Mouse (Mus musculus) heart, embryonic 12.5 days (tissue): ENCODE results near the gene Tsga10ip. TPM values are rescaled to one million over a fixed set of nuclear protein-coding genes. Genes with fewer than 3 reads are reported as not detected.
"Not testable (repeated sequence)": the region's sequence is repeated elsewhere in the genome, so short reads cannot be mapped to it uniquely, and the experiment has no call there.

ENCODE experiments used
- ATAC-seq: fragments of 200-750 bp; cut with Nextera tagmentation; 2 replicates; pipeline ENCODE4 v1.8.0; 2017; ENCODE audit warnings: moderate TSS enrichment, moderate library complexity; ENCODE audit not compliant: insufficient number of reproducible peaks, low FRiP score
- H3K27ac ChIP-seq: fragments of 300-500 bp; sonication (generic); 2 replicates; pipeline ENCODE4 v1.5.1; 2016; ENCODE audit warnings: mild to moderate bottlenecking, moderate library complexity; ENCODE audit not compliant: poor library complexity, severe bottlenecking
- H3K27me3 ChIP-seq: fragments of 300-500 bp; sonication (generic); replicated peaks from 2 replicates; pipeline ENCODE4 v1.6.1; 2016; ENCODE audit warnings: mild to moderate bottlenecking, moderate library complexity
- H3K36me3 ChIP-seq: fragments of 300-500 bp; sonication (generic); 2 replicates; pipeline ENCODE4 v1.6.1; 2016; ENCODE audit warnings: mild to moderate bottlenecking, moderate library complexity
- H3K4me1 ChIP-seq: fragments of 300-500 bp; sonication (generic); replicated peaks from 2 replicates; pipeline ENCODE4 v1.6.1; 2016; ENCODE audit warnings: mild to moderate bottlenecking
- H3K4me2 ChIP-seq: fragments of 300-500 bp; sonication (generic); 2 replicates; pipeline ENCODE4 v1.6.1; 2016; ENCODE audit warnings: mild to moderate bottlenecking, moderate library complexity
- H3K4me3 ChIP-seq: fragments of 300-500 bp; sonication (generic); 2 replicates; pipeline ENCODE4 v1.5.1; 2016; ENCODE audit warnings: mild to moderate bottlenecking
- H3K9ac ChIP-seq: fragments of 300-500 bp; sonication (generic); 2 replicates; pipeline ENCODE4 v1.6.1; 2016; ENCODE audit warnings: mild to moderate bottlenecking, moderate library complexity
- H3K9me3 ChIP-seq: fragments of 300-500 bp; sonication (generic); replicated peaks from 2 replicates; pipeline ENCODE4 v1.6.1; 2016; ENCODE audit warnings: mild to moderate bottlenecking, moderate library complexity
- WGBS: fragments of 180-500 bp; shearing (Covaris S2); methylation state at CpG from one replicate; pipeline ENCODE4 v1.1.7; 2016; 5-methylcytosine and 5-hydroxymethylcytosine counted together
- polyA plus RNA-seq: library from polyadenylated mRNA; unstranded; fragments of >200 nt; fragmentation: Nextera tagmentation; extraction: Ambion mirVana; gene quantifications from 2 replicates; pipeline ENCODE4 v1.2.1, GENCODE M21; 2016

The Tsga10ip gene
- polyA plus RNA-seq, 1 experiment from 2014 or later, result 1.7 TPM

DNA sequence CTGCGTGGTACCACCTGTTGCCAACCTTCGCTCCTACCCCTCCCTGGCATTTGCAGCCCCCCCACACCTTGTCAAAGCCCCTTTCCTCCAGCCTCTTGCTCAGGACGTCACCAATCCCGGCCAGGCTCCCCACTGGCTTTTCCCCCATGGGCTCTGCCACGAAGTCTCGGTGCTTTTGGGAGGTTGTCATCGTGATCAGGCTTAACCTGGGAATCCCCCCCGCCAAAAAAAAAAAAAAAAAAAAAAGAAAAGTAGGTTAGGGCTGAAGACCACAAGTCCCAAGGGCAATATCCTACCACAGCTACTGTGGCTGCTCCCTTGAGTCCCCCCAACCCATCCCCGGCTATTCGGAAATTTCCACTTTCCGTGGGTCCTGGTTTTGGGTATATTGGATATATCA lies 36.6 kb downstream of the Tsga10ip start:
- Histone ChIP-seq H3K27ac (peak overlapping the region; percentile 98), H3K36me3 (peaks cover 49% of the 10 kb centered on the region), H3K9me3 (no peaks in the 10 kb centered on the region), H3K4me3 (peak overlapping the region; percentile 99), H3K4me2 (peak overlapping the region; percentile 97), H3K4me1 (peaks cover 23% of the 10 kb centered on the region), H3K27me3 (no peaks in the 10 kb centered on the region), H3K9ac (peak overlapping the region; percentile 87)
- no peak for ATAC-seq
- 16% methylated on average over 11 of the region's 11 CpGs for WGBS

DNA sequence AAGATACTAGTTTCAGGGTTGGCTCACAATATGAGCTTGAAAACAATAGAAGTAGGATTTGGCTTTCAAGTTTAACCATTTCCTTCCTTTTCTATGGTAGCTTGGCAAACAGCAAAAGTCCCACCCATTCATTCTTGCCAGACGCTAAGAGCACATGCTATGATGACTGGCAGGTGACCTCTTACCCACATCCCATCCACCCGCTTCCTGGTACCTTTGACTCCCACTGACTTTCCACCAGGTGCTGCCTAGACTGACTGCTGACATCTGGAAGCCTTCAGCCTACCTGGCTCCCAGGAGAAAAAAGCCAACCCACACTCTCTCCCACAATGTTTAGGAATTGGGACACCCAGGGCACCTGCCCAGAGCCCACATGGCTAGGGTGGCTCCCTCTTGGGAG lies 38.2 kb downstream of the Tsga10ip start:
- Histone ChIP-seq H3K27ac (no peak overlapping the region), H3K4me3 (no peak overlapping the region), H3K4me2 (no peak overlapping the region), H3K4me1 (peaks cover 23% of the 10 kb centered on the region), H3K9ac (no peak overlapping the region), H3K9me3 (no peaks in the 10 kb centered on the region), H3K36me3 (peaks cover 33% of the 10 kb centered on the region), H3K27me3 (no peaks in the 10 kb centered on the region)
- no peak for ATAC-seq
- WGBS, result 91% methylated on average over 2 of the region's 2 CpGs

DNA sequence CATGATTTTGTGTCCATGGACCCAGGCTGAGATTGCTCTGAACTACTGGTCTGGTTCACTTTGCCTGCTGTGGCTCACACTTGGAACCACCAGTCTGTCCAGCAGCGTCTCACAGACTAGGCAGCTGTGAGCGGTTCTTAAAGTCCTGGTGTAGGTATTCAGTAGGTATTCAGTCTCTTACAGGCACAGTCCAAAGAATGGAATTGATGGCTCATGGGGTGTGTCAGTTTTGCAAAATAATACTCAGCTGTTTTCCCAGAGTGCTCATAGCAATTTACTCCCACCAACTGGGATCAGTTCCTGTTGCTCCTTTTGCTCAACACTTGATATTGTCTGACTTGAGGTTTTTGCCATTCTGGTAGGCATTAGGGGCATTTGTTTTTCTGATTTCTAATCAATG lies 40.1 kb downstream of the Tsga10ip start:
- Histone ChIP-seq H3K4me3 (no peak overlapping the region), H3K9ac (no peak overlapping the region), H3K27ac (no peak overlapping the region), H3K9me3 (no peaks in the 10 kb centered on the region), H3K4me1 (peaks cover 11% of the 10 kb centered on the region), H3K4me2 (no peak overlapping the region), H3K36me3 (peaks cover 21% of the 10 kb centered on the region), H3K27me3 (no peaks in the 10 kb centered on the region)
- 79% methylated on average over 2 of the region's 2 CpGs for WGBS
- no peak for ATAC-seq

- no peak for ATAC-seq
- Histone ChIP-seq H3K27ac (no peak overlapping the region), H3K36me3 (no peaks in the 10 kb centered on the region), H3K9me3 (no peaks in the 10 kb centered on the region), H3K4me1 (no peaks in the 10 kb centered on the region), H3K4me3 (no peak overlapping the region), H3K9ac (no peak overlapping the region), H3K27me3 (no peaks in the 10 kb centered on the region), H3K4me2 (no peak overlapping the region)
- no CpG with 5 or more reads among the region's 1 CpGs for WGBS
Observed at GRCm38 (mm10) chr19:5356080-5356479, 46.2 kb downstream of the Tsga10ip start.

DNA sequence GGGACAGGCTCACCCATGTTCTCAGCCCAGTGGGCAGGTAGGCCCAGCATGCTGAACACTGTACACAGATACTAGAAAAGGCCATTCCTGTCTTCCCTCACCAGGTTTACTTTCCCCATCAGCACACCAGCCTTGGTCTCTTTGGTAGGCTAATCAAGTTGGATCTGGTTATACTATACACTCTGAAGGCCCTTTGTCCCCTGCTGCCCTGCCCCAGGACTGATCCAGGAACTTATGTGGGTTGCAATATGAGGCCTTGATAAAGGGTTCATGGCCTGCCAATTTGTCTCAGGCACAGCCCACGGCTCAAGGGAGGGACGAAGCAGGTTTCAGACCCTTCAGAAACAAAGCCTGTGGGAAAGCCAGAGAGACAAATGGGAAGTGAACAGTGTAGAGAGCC lies 48.7 kb downstream of the Tsga10ip start:
- Histone ChIP-seq H3K4me2 (no peak overlapping the region), H3K27me3 (peaks cover 3% of the 10 kb centered on the region; the same call in 1 of the 2 replicates), H3K4me1 (peaks cover 7% of the 10 kb centered on the region), H3K36me3 (no peaks in the 10 kb centered on the region), H3K9ac (no peak overlapping the region), H3K9me3 (no peaks in the 10 kb centered on the region), H3K4me3 (no peak overlapping the region), H3K27ac (no peak overlapping the region)
- no peak for ATAC-seq
- WGBS, result 80% methylated on average over 2 of the region's 2 CpGs

DNA sequence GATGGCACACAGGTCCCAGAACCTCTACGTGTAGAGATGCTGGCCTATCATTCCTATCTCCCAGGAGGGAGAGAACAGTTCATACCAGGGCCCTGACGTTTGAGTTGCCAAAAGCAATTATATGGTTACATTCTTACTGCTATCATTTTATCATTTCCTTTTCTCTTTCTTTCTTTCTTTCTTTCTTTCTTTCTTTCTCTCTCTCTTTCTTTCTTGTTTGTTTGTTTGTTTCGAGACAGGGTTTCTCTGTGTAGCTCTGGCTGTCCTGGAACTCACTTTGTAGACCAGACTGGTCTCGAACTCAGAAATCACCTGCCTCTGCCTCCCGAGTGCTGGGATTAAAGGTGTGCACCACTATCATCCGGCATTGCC lies 52.8 kb downstream of the Tsga10ip start, which contains the start of gene Cst6:
Gene Cst6 (minus strand): TSS at position 73 of the 372 bp plus-strand sequence.
- not testable (repeated sequence) for H3K36me3 ChIP-seq, H3K27me3 ChIP-seq, H3K27ac ChIP-seq, H3K9me3 ChIP-seq, ATAC-seq
- 67% methylated on average over 6 of the region's 6 CpGs for WGBS
- H3K4me3 ChIP-seq, result peak within 1 kb of the TSS; percentile 52
- H3K9ac ChIP-seq, result peak within 1 kb of the TSS; percentile 74
- H3K4me1 ChIP-seq, result peaks cover 16% of the 10 kb centered on the region
- H3K4me2 ChIP-seq, result peak within 1 kb of the TSS; percentile 90

- no peak for ATAC-seq
- WGBS, result 7% methylated on average over 34 of the region's 34 CpGs
- peak overlapping the region; percentile 90 for H3K4me2 ChIP-seq
- H3K27me3 ChIP-seq, result peaks cover 3% of the 10 kb centered on the region; the same call in 1 of the 2 replicates
- no peak overlapping the region for H3K27ac ChIP-seq
- peak overlapping the region; percentile 52 for H3K4me3 ChIP-seq
- no peaks in the 10 kb centered on the region for H3K36me3 ChIP-seq
- no peaks in the 10 kb centered on the region for H3K9me3 ChIP-seq
- H3K4me1 ChIP-seq, result peaks cover 16% of the 10 kb centered on the region
- peak overlapping the region; percentile 74 for H3K9ac ChIP-seq
Observed at GRCm38 (mm10) chr19:5348526-5349501, 53.5 kb downstream of the Tsga10ip start.

DNA sequence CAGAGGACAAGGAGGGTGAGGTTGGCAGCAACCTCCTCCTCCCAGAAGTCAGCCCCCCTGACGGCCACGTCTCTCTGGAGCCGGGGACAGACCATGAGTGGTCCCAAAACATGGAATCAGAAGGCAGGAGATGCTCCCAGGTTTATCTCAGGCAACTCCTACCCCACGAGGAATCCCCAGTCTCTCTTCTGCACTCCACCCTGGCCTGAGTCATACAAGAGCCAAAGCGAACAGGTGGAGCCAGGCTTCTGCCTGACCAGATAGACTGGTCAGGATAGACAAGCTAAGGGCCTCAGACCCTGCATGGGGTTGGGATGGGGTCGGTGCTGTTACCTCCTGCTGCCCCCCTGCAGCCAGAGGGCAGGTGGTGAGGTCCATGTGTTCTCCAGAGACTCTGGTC lies 54.3 kb downstream of the Tsga10ip start:
- no peaks in the 10 kb centered on the region for H3K36me3 ChIP-seq
- no peak for ATAC-seq
- H3K4me3 ChIP-seq, result no peak overlapping the region
- H3K9ac ChIP-seq, result no peak overlapping the region
- 67% methylated on average over 6 of the region's 6 CpGs for WGBS
- no peak overlapping the region for H3K4me2 ChIP-seq
- peaks cover 3% of the 10 kb centered on the region; the same call in 1 of the 2 replicates for H3K27me3 ChIP-seq
- no peak overlapping the region for H3K27ac ChIP-seq
- peaks cover 16% of the 10 kb centered on the region for H3K4me1 ChIP-seq
- H3K9me3 ChIP-seq, result no peaks in the 10 kb centered on the region

DNA sequence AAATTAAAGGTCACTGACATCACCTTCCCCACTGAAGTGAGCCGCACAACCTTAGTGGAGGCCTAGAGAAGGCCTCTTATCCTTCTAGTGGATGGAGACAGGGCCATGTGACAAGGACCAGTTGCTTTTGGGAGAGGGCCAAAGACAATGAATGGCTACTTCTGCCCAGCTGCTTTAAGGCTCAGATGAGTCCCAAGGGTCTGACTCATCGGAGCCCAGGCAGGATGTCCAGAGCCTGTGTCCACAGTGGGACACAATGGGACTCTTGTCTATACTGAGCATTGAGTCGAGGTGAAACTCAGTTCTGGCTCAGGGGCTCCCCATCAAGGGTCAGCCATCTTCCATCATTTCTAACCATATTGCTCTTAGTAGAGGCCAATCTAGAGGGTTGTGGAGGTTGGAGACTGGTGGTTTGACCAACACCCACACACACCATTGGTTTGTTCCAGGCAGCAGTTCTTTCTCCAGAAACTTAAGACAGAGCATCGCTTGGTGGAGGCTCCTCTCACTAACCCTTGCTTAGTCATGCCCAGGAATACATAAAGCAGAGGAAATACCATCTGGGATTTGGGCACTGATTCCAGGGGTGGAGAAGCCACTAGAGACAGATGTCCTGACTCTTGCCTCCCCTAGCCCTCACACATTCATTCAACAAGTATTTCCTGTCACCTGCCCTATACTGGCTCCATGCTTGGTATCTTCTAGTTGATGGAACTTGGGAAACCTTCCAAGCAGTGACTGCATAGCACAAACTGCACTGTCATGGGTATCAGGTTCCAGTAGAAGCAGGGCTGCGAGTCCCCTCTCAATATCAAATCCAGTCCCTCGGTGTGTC lies 56.8 kb downstream of the Tsga10ip start:
- Histone ChIP-seq H3K9ac (no peak overlapping the region), H3K4me2 (no peak overlapping the region), H3K27ac (0 out of 2 replicates have a peak overlapping the region, but pooled peaks have one; percentile 14), H3K4me1 (peaks cover 16% of the 10 kb centered on the region), H3K9me3 (no peaks in the 10 kb centered on the region), H3K27me3 (peaks cover 3% of the 10 kb centered on the region; the same call in 1 of the 2 replicates), H3K36me3 (no peaks in the 10 kb centered on the region), H3K4me3 (no peak overlapping the region)
- peak; percentile 72 for ATAC-seq
- 60% methylated on average over 6 of the region's 6 CpGs for WGBS

GRCm38 (mm10) chr19:5341360-5341759 lies 61.0 kb downstream of the Tsga10ip start:
- Histone ChIP-seq H3K27me3 (no peaks in the 10 kb centered on the region), H3K36me3 (no peaks in the 10 kb centered on the region), H3K4me2 (no peak overlapping the region), H3K27ac (no peak overlapping the region), H3K9me3 (no peaks in the 10 kb centered on the region), H3K4me1 (peaks cover 8% of the 10 kb centered on the region; the same call in 1 of the 2 replicates), H3K4me3 (no peak overlapping the region), H3K9ac (no peak overlapping the region)
- no peak for ATAC-seq
- 85% methylated on average over 7 of the region's 7 CpGs for WGBS
